Mouse (Mus musculus) MEL (cell line): ENCODE measurements at regions not wholly inside any gene's neighbourhood (a gene's known extent, or its start where the extent isn't known, plus 50 kb on each side); places are given as distances from the start of the nearest gene placed in this dataset.

ENCODE experiments used
- DNase-seq: peaks from one replicate; pipeline ENCODE4 v3.0.0; 2011; ENCODE audit warnings: low read depth, low spot score
- H3K27ac ChIP-seq: 2 replicates; pipeline ENCODE4 v1.5.1; 2012; ENCODE audit warnings: low read depth, mild to moderate bottlenecking, control low read depth, low read length, moderate library complexity; ENCODE audit not compliant: control insufficient read depth
- H3K27me3 ChIP-seq, 2 experiments: fragments of 150-350 bp in 1 of 2; sonication (generic) in 1 of 2; 2 replicates each; pipeline ENCODE4 v1.6.1; 2012; ENCODE audit warnings: low read length in 2 of 2, mild to moderate bottlenecking in 2 of 2, improper control_type of control experiment in 1 of 2, moderate library complexity in 1 of 2; ENCODE audit not compliant: insufficient read depth in 2 of 2, control insufficient read depth in 1 of 2
- H3K36me3 ChIP-seq, 2 experiments: 2 replicates each; pipeline ENCODE4 v1.6.1; 2012 to 2014; ENCODE audit warnings: low read length in 2 of 2, improper control_type of control experiment in 1 of 2, inconsistent platforms in 1 of 2, mild to moderate bottlenecking in 1 of 2; ENCODE audit not compliant: insufficient read depth in 2 of 2, control insufficient read depth in 1 of 2
- H3K4me1 ChIP-seq, 2 experiments: fragments of 150-350 bp in 1 of 2; sonication (generic) in 1 of 2; 2 replicates each; pipeline ENCODE4 v1.6.1; 2012; ENCODE audit warnings: low read length in 2 of 2, improper control_type of control experiment in 1 of 2, mild to moderate bottlenecking in 1 of 2; ENCODE audit not compliant: insufficient read depth in 2 of 2, control insufficient read depth in 1 of 2
- H3K4me3 ChIP-seq, 2 experiments: fragments of 150-350 bp in 1 of 2; sonication (generic) in 1 of 2; 2 replicates each; pipeline ENCODE4 v1.5.1; 2012; ENCODE audit warnings: low read depth in 2 of 2, low read length in 2 of 2, mild to moderate bottlenecking in 2 of 2, moderate library complexity in 2 of 2, control low read depth in 1 of 2, improper control_type of control experiment in 1 of 2; ENCODE audit not compliant: control insufficient read depth in 1 of 2, insufficient read depth in 1 of 2
- H3K79me2 ChIP-seq: 2 replicates; pipeline ENCODE4 v1.6.1; 2012; ENCODE audit warnings: mild to moderate bottlenecking, low read length, moderate library complexity; ENCODE audit not compliant: control insufficient read depth, poor library complexity, insufficient read depth
- H3K9ac ChIP-seq: 2 replicates; pipeline ENCODE4 v1.6.1; 2012; ENCODE audit warnings: low read depth, mild to moderate bottlenecking, control low read depth, low read length, moderate library complexity; ENCODE audit not compliant: control insufficient read depth, poor library complexity, severe bottlenecking
- H3K9me3 ChIP-seq: fragments of 150-350 bp; sonication (generic); replicated peaks from 2 replicates; pipeline ENCODE4 v1.6.1; 2012; ENCODE audit warnings: mild to moderate bottlenecking, low read length, improper control_type of control experiment, moderate library complexity; ENCODE audit not compliant: insufficient read depth
- BHLHE40 ChIP-seq: IDR thresholded peaks from 2 replicates; pipeline ENCODE4 v1.6.1; 2012; ENCODE audit warnings: low read depth, mild to moderate bottlenecking, inconsistent platforms, low read length, improper control_type of control experiment, borderline replicate concordance
- CHD1 ChIP-seq: IDR thresholded peaks from 2 replicates; pipeline ENCODE4 v1.6.1; 2012; ENCODE audit warnings: low read depth, mild to moderate bottlenecking, inconsistent platforms, low read length, improper control_type of control experiment
- CHD2 ChIP-seq: IDR thresholded peaks from 2 replicates; pipeline ENCODE4 v1.6.1; 2011; ENCODE audit warnings: low read length, improper control_type of control experiment
- ELF1 ChIP-seq: IDR thresholded peaks from 2 replicates; pipeline ENCODE4 v1.6.1; 2014; ENCODE audit warnings: low read depth, mild to moderate bottlenecking, inconsistent platforms, low read length, improper control_type of control experiment, moderate library complexity
- GATA1 ChIP-seq: IDR thresholded peaks from 2 replicates; pipeline ENCODE4 v1.6.1; 2011; ENCODE audit warnings: low read depth, low read length, improper control_type of control experiment
- HCFC1 ChIP-seq: IDR thresholded peaks from 2 replicates; pipeline ENCODE4 v1.6.1; 2012; ENCODE audit warnings: low read depth, mild to moderate bottlenecking, inconsistent platforms, low read length, improper control_type of control experiment, moderate library complexity
- KAT2A ChIP-seq: conservative IDR thresholded peaks from 2 replicates; pipeline ENCODE4 v1.6.1; 2012; ENCODE audit warnings: low read depth, low read length, improper control_type of control experiment, inconsistent platforms
- MAFK ChIP-seq: IDR thresholded peaks from 2 replicates; pipeline ENCODE4 v1.6.1; 2011; ENCODE audit warnings: low read depth, mild to moderate bottlenecking, low read length, improper control_type of control experiment, borderline replicate concordance
- MXI1 ChIP-seq: IDR thresholded peaks from 2 replicates; pipeline ENCODE4 v1.6.1; 2011; ENCODE audit warnings: mild to moderate bottlenecking, low read depth, low read length, improper control_type of control experiment
- MYB ChIP-seq: IDR thresholded peaks from 2 replicates; pipeline ENCODE4 v1.6.1; 2011; ENCODE audit warnings: mild to moderate bottlenecking, low read depth, low read length, improper control_type of control experiment
- NRF1 ChIP-seq: IDR thresholded peaks from 2 replicates; pipeline ENCODE4 v1.6.1; 2014; ENCODE audit warnings: low read depth, mild to moderate bottlenecking, inconsistent platforms, low read length, improper control_type of control experiment, moderate library complexity; ENCODE audit not compliant: poor library complexity, insufficient read depth, severe bottlenecking
- POLR2AphosphoS2 ChIP-seq: IDR thresholded peaks from 2 replicates; pipeline ENCODE4 v1.6.1; 2011; ENCODE audit warnings: low read length, improper control_type of control experiment
- POLR2AphosphoS5 ChIP-seq: IDR thresholded peaks from 2 replicates; pipeline ENCODE4 v1.6.1; 2012; ENCODE audit warnings: low read depth, borderline replicate concordance, mild to moderate bottlenecking, inconsistent platforms, low read length, moderate library complexity, mixed read lengths
- RCOR1 ChIP-seq: IDR thresholded peaks from 2 replicates; pipeline ENCODE4 v1.6.1; 2012; ENCODE audit warnings: low read depth, mild to moderate bottlenecking, inconsistent platforms, low read length, improper control_type of control experiment
- SIN3A ChIP-seq: IDR thresholded peaks from 2 replicates; pipeline ENCODE4 v1.6.1; 2012; ENCODE audit warnings: low read length, improper control_type of control experiment, inconsistent platforms
- TAL1 ChIP-seq: IDR thresholded peaks from 2 replicates; pipeline ENCODE4 v1.6.1; 2012; ENCODE audit warnings: mild to moderate bottlenecking, inconsistent platforms, low read length, moderate library complexity, mixed read lengths
- TBP ChIP-seq: IDR thresholded peaks from 2 replicates; pipeline ENCODE4 v1.8.0; 2011; ENCODE audit warnings: low read depth, low read length, improper control_type of control experiment
- TCF12 ChIP-seq: IDR thresholded peaks from 2 replicates; pipeline ENCODE4 v1.6.1; 2014; ENCODE audit warnings: low read depth, mild to moderate bottlenecking, inconsistent platforms, low read length, improper control_type of control experiment, moderate library complexity
- UBTF ChIP-seq: IDR thresholded peaks from 2 replicates; pipeline ENCODE4 v1.6.1; 2012; ENCODE audit warnings: low read depth, mild to moderate bottlenecking, inconsistent platforms, low read length, improper control_type of control experiment, moderate library complexity, borderline replicate concordance; ENCODE audit not compliant: insufficient read depth
- USF1 ChIP-seq: IDR thresholded peaks from 2 replicates; pipeline ENCODE4 v1.6.1; 2014; ENCODE audit warnings: low read depth, mild to moderate bottlenecking, inconsistent platforms, low read length, improper control_type of control experiment, moderate library complexity
- USF2 ChIP-seq, 2 experiments: IDR thresholded peaks; 2 replicates each; pipeline ENCODE4 v1.6.1; 2011 to 2012; ENCODE audit warnings: improper control_type of control experiment in 2 of 2, low read length in 2 of 2, borderline replicate concordance in 1 of 2, inconsistent platforms in 1 of 2, low read depth in 1 of 2, mild to moderate bottlenecking in 1 of 2; ENCODE audit not compliant: insufficient read depth in 1 of 2
- ZKSCAN1 ChIP-seq: IDR thresholded peaks from 2 replicates; pipeline ENCODE4 v1.6.1; 2012; ENCODE audit warnings: low read depth, mild to moderate bottlenecking, inconsistent platforms, low read length, improper control_type of control experiment, moderate library complexity
- ZMIZ1 ChIP-seq: IDR thresholded peaks from 2 replicates; pipeline ENCODE4 v1.6.1; 2012; ENCODE audit warnings: low read depth, mild to moderate bottlenecking, inconsistent platforms, low read length, improper control_type of control experiment, moderate library complexity
- ZNF384 ChIP-seq: IDR thresholded peaks from 2 replicates; pipeline ENCODE4 v1.6.1; 2012; ENCODE audit warnings: low read depth, mild to moderate bottlenecking, inconsistent platforms, low read length, improper control_type of control experiment

DNA sequence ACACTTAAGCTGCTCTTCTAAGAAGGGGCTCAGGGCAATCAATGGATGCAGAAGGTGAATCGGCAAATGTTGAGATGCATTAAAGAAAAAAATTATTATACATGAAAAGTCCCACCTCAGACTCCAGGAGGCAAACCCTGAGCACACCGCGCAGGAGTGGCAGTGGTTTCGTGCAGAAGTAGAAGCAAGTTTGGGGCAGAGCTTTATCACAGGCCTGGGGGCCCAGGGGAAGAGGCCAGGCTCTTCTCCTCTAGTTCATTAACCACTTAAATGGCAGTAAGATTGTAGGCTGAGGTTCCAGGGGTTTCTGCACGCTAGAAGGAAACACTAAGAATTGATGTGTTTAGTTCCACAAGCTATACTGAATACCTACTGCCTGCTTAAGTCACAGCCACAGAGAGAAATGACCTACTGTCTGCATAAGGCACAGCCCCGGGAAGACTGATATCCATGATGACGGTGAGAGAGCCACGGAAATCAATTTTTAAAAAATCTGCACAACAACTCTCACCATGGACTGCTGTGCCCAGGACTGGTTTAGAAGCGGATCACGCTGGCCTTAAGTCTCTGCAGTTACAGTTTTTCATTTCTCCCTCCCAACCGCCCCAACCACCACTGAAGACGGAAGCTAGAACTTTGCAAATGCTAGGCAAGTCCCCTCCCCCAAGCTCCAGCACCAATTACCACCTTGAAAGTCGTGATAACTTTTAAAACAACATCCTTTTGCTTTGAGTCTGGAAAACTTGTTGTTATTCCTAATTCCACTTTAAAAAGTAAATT is 132.2 kb upstream of the Lef1 start:
- H3K4me3 ChIP-seq: no peak overlapping the region
- H3K9me3 ChIP-seq: no peaks in the 10 kb centered on the region
- no peaks in the 10 kb centered on the region for H3K36me3 ChIP-seq
- no peaks in the 10 kb centered on the region for H3K27me3 ChIP-seq
- DNase-seq: no peak
- H3K9ac ChIP-seq: no peak overlapping the region
- no peaks in the 10 kb centered on the region for H3K4me1 ChIP-seq
- TF ChIP-seq KAT2A (no peak), HCFC1 (no peak), RCOR1 (no peak), BHLHE40 (no peak), UBTF (no peak), TBP (no peak), SIN3A (no peak), USF2 (IDR thresholded peaks at IDR 0.05; ENCODE audit: borderline replicate concordance in 1 of 2, insufficient read depth in 1 of 2, low read depth in 1 of 2, low read length in 2 of 2) (no peak)
- H3K79me2 ChIP-seq: no peaks in the 10 kb centered on the region
- H3K27ac ChIP-seq: no peak overlapping the region

- H3K4me3 ChIP-seq: no peak overlapping the region
- H3K9ac ChIP-seq: no peak overlapping the region
- H3K9me3 ChIP-seq: no peaks in the 10 kb centered on the region
- H3K79me2 ChIP-seq: no peaks in the 10 kb centered on the region
- no peak overlapping the region for H3K27ac ChIP-seq
- TF ChIP-seq HCFC1: no peak
- TF ChIP-seq SIN3A: no peak
- TF ChIP-seq GATA1: no peak
- TF ChIP-seq NRF1: no peak
- TF ChIP-seq UBTF: no peak
- no peak for TF ChIP-seq MXI1
- TF ChIP-seq ELF1: no peak
- no peak for TF ChIP-seq USF2 (IDR thresholded peaks at IDR 0.05; ENCODE audit: borderline replicate concordance in 1 of 2, insufficient read depth in 1 of 2, low read depth in 1 of 2, low read length in 2 of 2)
- no peak for TF ChIP-seq TAL1
- TF ChIP-seq CHD1: no peak
- no peak for TF ChIP-seq ZKSCAN1
- no peak for TF ChIP-seq MYB
- no peak for TF ChIP-seq POLR2AphosphoS5
- TF ChIP-seq TCF12: no peak
- no peak for TF ChIP-seq ZMIZ1
- TF ChIP-seq MAFK: no peak
- TF ChIP-seq ZNF384: no peak
- TF ChIP-seq USF1: no peak
- TF ChIP-seq POLR2AphosphoS2: no peak
- TF ChIP-seq CHD2: no peak
- no peak for DNase-seq
- H3K27me3 ChIP-seq: no peaks in the 10 kb centered on the region
- H3K4me1 ChIP-seq: no peaks in the 10 kb centered on the region
- H3K36me3 ChIP-seq: no peaks in the 10 kb centered on the region
Observed at GRCm38 (mm10) chr3:130976206-130976605, 134.1 kb upstream of the Lef1 start.
